Mouse (Mus musculus) kidney, adult 11 months (tissue): ENCODE measurements around the gene Slc25a17.

Source experiments
- DNase-seq: peaks from one replicate; pipeline ENCODE4 v3.0.0; 2022

Gene Slc25a17

GRCm38 (mm10) chr15:81352638-81353037, 8.0 kb downstream of the Slc25a17 start:
- DNase-seq = no peak

GRCm38 (mm10) chr15:81350401-81350800, 10.2 kb downstream of the Slc25a17 start:
- DNase-seq = no peak

GRCm38 (mm10) chr15:81348366-81348765, 12.2 kb downstream of the Slc25a17 start:
- DNase-seq = no peak

- no peak for DNase-seq
These were observed 13.1 kb downstream of the Slc25a17 start for GRCm38 (mm10) chr15:81347466-81347865.

GRCm38 (mm10) chr15:81341426-81341825, 19.2 kb downstream of the Slc25a17 start:
- DNase-seq = no peak

- DNase-seq = no peak
These were observed 21.5 kb downstream of the Slc25a17 start for GRCm38 (mm10) chr15:81339158-81339557.

GRCm38 (mm10) chr15:81336466-81336865, 24.1 kb downstream of the Slc25a17 start:
- DNase-seq = no peak

- no peak for DNase-seq
These were observed 28.1 kb downstream of the Slc25a17 start for GRCm38 (mm10) chr15:81332517-81332916.

- DNase-seq = no peak
These were observed 29.7 kb downstream of the Slc25a17 start for GRCm38 (mm10) chr15:81330816-81331433.

GRCm38 (mm10) chr15:81329721-81330369, 30.8 kb downstream of the Slc25a17 start:
- DNase-seq = peak; percentile 15

GRCm38 (mm10) chr15:81327501-81327900, 33.1 kb downstream of the Slc25a17 start:
- DNase-seq = peak; percentile 47

GRCm38 (mm10) chr15:81324979-81325378, 35.6 kb downstream of the Slc25a17 start:
- no peak for DNase-seq

GRCm38 (mm10) chr15:81320137-81320536, 40.5 kb downstream of the Slc25a17 start:
- DNase-seq = no peak

- DNase-seq = no peak
These were observed 41.1 kb downstream of the Slc25a17 start for GRCm38 (mm10) chr15:81319462-81319861.

GRCm38 (mm10) chr15:81313928-81314327, 46.7 kb downstream of the Slc25a17 start:
- no peak for DNase-seq

GRCm38 (mm10) chr15:81311026-81311425, 49.6 kb downstream of the Slc25a17 start:
- DNase-seq = no peak

GRCm38 (mm10) chr15:81310353-81310752, 50.3 kb downstream of the Slc25a17 start:
- DNase-seq = no peak

GRCm38 (mm10) chr15:81308038-81308437, 52.6 kb downstream of the Slc25a17 start:
- DNase-seq = no peak

GRCm38 (mm10) chr15:81306501-81306900, 54.1 kb downstream of the Slc25a17 start:
- peak; percentile 28 for DNase-seq

- DNase-seq = no peak
These were observed 55.6 kb downstream of the Slc25a17 start for GRCm38 (mm10) chr15:81305035-81305434.

- DNase-seq = no peak
These were observed 56.6 kb downstream of the Slc25a17 start for GRCm38 (mm10) chr15:81304006-81304405.

- no peak for DNase-seq
These were observed 58.3 kb downstream of the Slc25a17 start for GRCm38 (mm10) chr15:81302151-81302808.

GRCm38 (mm10) chr15:81301193-81302070, 59.2 kb downstream of the Slc25a17 start:
- no peak for DNase-seq
